Mouse (Mus musculus) E14TG2a.4 (cell line): ENCODE measurements around the gene Sf3b3.

Experiments
- CTCF ChIP-seq: conservative IDR thresholded peaks from 2 replicates; pipeline ENCODE4 v1.5.1; 2014; ENCODE audit warnings: low read length
- NANOG ChIP-seq: IDR thresholded peaks from 2 replicates; pipeline ENCODE4 v1.6.1; 2014; ENCODE audit warnings: borderline replicate concordance, low read length, mixed read lengths

DNA sequence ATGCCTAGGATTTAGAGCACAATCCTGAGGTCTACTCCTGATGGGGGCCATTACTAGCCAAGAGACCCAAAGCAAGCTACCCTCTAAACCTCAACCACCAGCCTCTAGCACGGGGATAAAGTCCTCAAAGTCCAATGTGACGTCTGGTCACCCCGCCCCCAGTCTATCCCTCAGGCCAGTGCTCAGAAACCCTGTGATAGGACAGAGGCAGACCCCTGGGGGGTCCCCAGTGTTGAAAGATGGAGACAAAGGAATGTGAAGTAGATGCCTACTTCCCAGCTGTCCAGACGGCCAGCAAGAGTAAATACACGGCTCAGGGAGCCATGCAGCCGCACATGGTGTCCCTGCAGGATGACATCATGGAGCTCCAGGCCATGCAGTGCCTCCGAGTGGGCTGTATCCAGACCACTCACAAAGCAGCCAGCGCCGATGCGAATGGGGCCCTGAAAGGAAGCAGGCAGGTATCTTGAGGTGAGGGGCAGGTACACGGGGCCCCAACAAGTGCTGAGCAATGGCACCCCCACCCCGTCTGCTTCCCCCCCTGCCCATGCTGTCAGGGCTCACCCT lies 43.4 kb upstream of the Sf3b3 start:
- no peak for TF ChIP-seq CTCF
- TF ChIP-seq NANOG: no peak
